Mouse (Mus musculus): ENCODE measurements around the gene Ispd.

DNA sequence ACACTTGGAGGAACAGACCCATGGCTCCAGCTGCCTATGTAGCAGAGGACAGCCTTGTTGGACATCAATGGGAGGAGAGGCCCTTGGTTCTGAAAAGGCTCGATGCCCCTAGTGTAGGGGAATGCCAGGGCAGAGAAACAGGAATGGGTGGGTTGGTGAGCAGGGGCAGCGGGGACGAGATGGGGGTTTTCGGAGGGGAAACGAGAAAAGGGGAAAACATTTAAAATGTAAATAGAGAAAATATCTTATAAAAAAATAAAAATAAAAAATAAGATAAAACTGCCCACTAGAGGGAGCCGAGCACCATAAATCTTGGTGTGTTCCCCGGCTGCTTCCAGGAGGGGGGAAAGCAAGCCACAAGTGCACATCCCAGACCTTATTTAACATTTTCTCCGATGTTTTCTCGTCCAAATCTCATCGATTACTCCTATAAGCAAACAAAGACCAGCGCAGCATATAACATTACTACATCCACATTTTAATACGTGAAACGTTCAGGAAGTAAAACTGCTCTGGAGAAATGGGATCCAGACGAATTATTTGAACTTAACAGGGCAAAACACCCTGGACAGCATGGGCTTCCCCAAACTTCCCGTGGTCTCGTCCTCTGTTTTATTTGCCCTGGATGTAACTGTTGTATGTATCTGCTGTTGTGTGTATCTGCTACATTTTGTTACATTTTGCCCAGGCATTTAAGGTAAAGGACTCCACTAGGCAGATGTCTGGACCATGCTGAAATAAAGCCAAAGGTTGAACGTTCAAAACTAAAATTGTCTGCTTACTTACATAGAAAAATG lies 332.8 kb downstream of the Ispd start:
- TF ChIP-seq CHD2 (IDR thresholded peaks at IDR 0.05; ENCODE audit: low read depth, low read length), result no peak
- TF ChIP-seq ZC3H11A (IDR thresholded peaks at IDR 0.05; ENCODE audit: borderline replicate concordance, low read depth, low read length), result no peak
- TF ChIP-seq HCFC1 (IDR thresholded peaks at IDR 0.05; ENCODE audit: borderline replicate concordance, insufficient read depth, low read length), result no peak
- peak; percentile 74 for TF ChIP-seq ZNF384 (IDR thresholded peaks at IDR 0.05; ENCODE audit: low read depth, low read length)
